Mouse (Mus musculus): ENCODE results near the gene Olig2. TPM values are rescaled to one million over a fixed set of nuclear protein-coding genes. Genes with fewer than 3 reads are reported as not detected.

Olig2 gene
- total and polyA plus RNA-seq, 2 experiments, result not detected

- no peaks in the 10 kb centered on the region for H3K4me1 ChIP-seq (ENCODE audit: control insufficient read depth, insufficient read depth, low read length)
- H3K4me3 ChIP-seq (ENCODE audit: insufficient read depth, low read depth, low read length), result no peak overlapping the region
- H3K79me2 ChIP-seq (ENCODE audit: control insufficient read depth, insufficient read depth, low read length), result no peaks in the 10 kb centered on the region
- H3K27me3 ChIP-seq (ENCODE audit: control insufficient read depth, insufficient read depth, low read length), result peaks cover 39% of the 10 kb centered on the region
- H3K27ac ChIP-seq (replicated peaks; ENCODE audit: insufficient read depth, low read depth, low read length), result no peak overlapping the region
- TF ChIP-seq CTCF (IDR thresholded peaks at IDR 0.05; ENCODE audit: low read depth, low read length) (peak; percentile 34; the same call in 1 of the 2 replicates), POLR2A (IDR thresholded peaks at IDR 0.05; ENCODE audit: extremely low read depth, insufficient read depth, low read length) (no peak)
- no peak for DNase-seq (ENCODE audit: extremely low read depth, low read depth, low spot score)
- no peaks in the 10 kb centered on the region for H3K36me3 ChIP-seq (ENCODE audit: control insufficient read depth, insufficient read depth, low read length)
- no peak overlapping the region for H3K9ac ChIP-seq (ENCODE audit: low read depth, low read length)
- whole genome bisulfite sequencing, result 70% methylated on average over 6 of the region's 6 CpGs
Measured at GRCm38 (mm10) chr16:91217948-91218347, 7.3 kb upstream of the Olig2 start.

- H3K4me1 ChIP-seq (ENCODE audit: control insufficient read depth, insufficient read depth, low read length), result no peaks in the 10 kb centered on the region
- H3K27ac ChIP-seq (replicated peaks; ENCODE audit: insufficient read depth, low read depth, low read length), result no peak overlapping the region
- H3K27me3 ChIP-seq (ENCODE audit: control insufficient read depth, insufficient read depth, low read length), result peaks cover 46% of the 10 kb centered on the region
- no peak for DNase-seq (ENCODE audit: extremely low read depth, low read depth, low spot score)
- no peaks in the 10 kb centered on the region for H3K36me3 ChIP-seq (ENCODE audit: control insufficient read depth, insufficient read depth, low read length)
- no peaks in the 10 kb centered on the region for H3K79me2 ChIP-seq (ENCODE audit: control insufficient read depth, insufficient read depth, low read length)
- TF ChIP-seq POLR2A (IDR thresholded peaks at IDR 0.05; ENCODE audit: extremely low read depth, insufficient read depth, low read length), result no peak
- no peak for TF ChIP-seq CTCF (IDR thresholded peaks at IDR 0.05; ENCODE audit: low read depth, low read length)
- 20% methylated on average over 14 of the region's 14 CpGs for WGBS
- no peak overlapping the region for H3K4me3 ChIP-seq (ENCODE audit: insufficient read depth, low read depth, low read length)
- H3K9ac ChIP-seq (ENCODE audit: low read depth, low read length), result no peak overlapping the region
Measured at GRCm38 (mm10) chr16:91219246-91219645, 6.0 kb upstream of the Olig2 start.

- Histone ChIP-seq H3K4me3 (ENCODE audit: insufficient read depth, low read depth, low read length) (no peak overlapping the region), H3K9ac (ENCODE audit: low read depth, low read length) (no peak overlapping the region), H3K27ac (replicated peaks; ENCODE audit: insufficient read depth, low read depth, low read length) (no peak overlapping the region), H3K4me1 (ENCODE audit: control insufficient read depth, insufficient read depth, low read length) (no peaks in the 10 kb centered on the region), H3K36me3 (ENCODE audit: control insufficient read depth, insufficient read depth, low read length) (no peaks in the 10 kb centered on the region), H3K27me3 (ENCODE audit: control insufficient read depth, insufficient read depth, low read length) (peaks cover 58% of the 10 kb centered on the region), H3K79me2 (ENCODE audit: control insufficient read depth, insufficient read depth, low read length) (no peaks in the 10 kb centered on the region)
- peak; percentile 34 for DNase-seq (ENCODE audit: extremely low read depth, low read depth, low spot score)
- TF ChIP-seq CTCF (IDR thresholded peaks at IDR 0.05; ENCODE audit: low read depth, low read length) (no peak), POLR2A (IDR thresholded peaks at IDR 0.05; ENCODE audit: extremely low read depth, insufficient read depth, low read length) (no peak)
- 2% methylated on average over 25 of the region's 25 CpGs for WGBS
Measured at GRCm38 (mm10) chr16:91222171-91222642, 3.0 kb upstream of the Olig2 start.

GRCm38 (mm10) chr16:91222643-91223271, 2.5 kb upstream of the Olig2 start:
- no peak for DNase-seq (ENCODE audit: extremely low read depth, low read depth, low spot score)
- Histone ChIP-seq H3K4me1 (ENCODE audit: control insufficient read depth, insufficient read depth, low read length) (no peaks in the 10 kb centered on the region), H3K27ac (replicated peaks; ENCODE audit: insufficient read depth, low read depth, low read length) (no peak overlapping the region), H3K27me3 (ENCODE audit: control insufficient read depth, insufficient read depth, low read length) (peaks cover 63% of the 10 kb centered on the region), H3K9ac (ENCODE audit: low read depth, low read length) (no peak overlapping the region), H3K4me3 (ENCODE audit: insufficient read depth, low read depth, low read length) (no peak overlapping the region), H3K79me2 (ENCODE audit: control insufficient read depth, insufficient read depth, low read length) (no peaks in the 10 kb centered on the region), H3K36me3 (ENCODE audit: control insufficient read depth, insufficient read depth, low read length) (no peaks in the 10 kb centered on the region)
- no peak for TF ChIP-seq POLR2A (IDR thresholded peaks at IDR 0.05; ENCODE audit: extremely low read depth, insufficient read depth, low read length)
- TF ChIP-seq CTCF (IDR thresholded peaks at IDR 0.05; ENCODE audit: low read depth, low read length), result no peak
- 3% methylated on average over 27 of the region's 27 CpGs for WGBS

GRCm38 (mm10) chr16:91223327-91224067, 1.8 kb upstream of the Olig2 start:
- Histone ChIP-seq H3K27ac (replicated peaks; ENCODE audit: insufficient read depth, low read depth, low read length) (no peak overlapping the region), H3K79me2 (ENCODE audit: control insufficient read depth, insufficient read depth, low read length) (no peaks in the 10 kb centered on the region), H3K27me3 (ENCODE audit: control insufficient read depth, insufficient read depth, low read length) (peaks cover 60% of the 10 kb centered on the region), H3K9ac (ENCODE audit: low read depth, low read length) (no peak overlapping the region), H3K4me3 (ENCODE audit: insufficient read depth, low read depth, low read length) (no peak overlapping the region), H3K36me3 (ENCODE audit: control insufficient read depth, insufficient read depth, low read length) (no peaks in the 10 kb centered on the region), H3K4me1 (ENCODE audit: control insufficient read depth, insufficient read depth, low read length) (no peaks in the 10 kb centered on the region)
- WGBS, result 6% methylated on average over 35 of the region's 35 CpGs
- TF ChIP-seq CTCF (IDR thresholded peaks at IDR 0.05; ENCODE audit: low read depth, low read length) (no peak), POLR2A (IDR thresholded peaks at IDR 0.05; ENCODE audit: extremely low read depth, insufficient read depth, low read length) (no peak)
- no peak for DNase-seq (ENCODE audit: extremely low read depth, low read depth, low spot score)

GRCm38 (mm10) chr16:91224068-91224402, 1.2 kb upstream of the Olig2 start:
- Histone ChIP-seq H3K36me3 (ENCODE audit: control insufficient read depth, insufficient read depth, low read length) (no peaks in the 10 kb centered on the region), H3K79me2 (ENCODE audit: control insufficient read depth, insufficient read depth, low read length) (no peaks in the 10 kb centered on the region), H3K4me3 (ENCODE audit: insufficient read depth, low read depth, low read length) (no peak overlapping the region), H3K9ac (ENCODE audit: low read depth, low read length) (no peak overlapping the region), H3K4me1 (ENCODE audit: control insufficient read depth, insufficient read depth, low read length) (no peaks in the 10 kb centered on the region), H3K27ac (replicated peaks; ENCODE audit: insufficient read depth, low read depth, low read length) (no peak overlapping the region), H3K27me3 (ENCODE audit: control insufficient read depth, insufficient read depth, low read length) (peaks cover 60% of the 10 kb centered on the region)
- WGBS, result 9% methylated on average over 10 of the region's 10 CpGs
- no peak for DNase-seq (ENCODE audit: extremely low read depth, low read depth, low spot score)
- TF ChIP-seq CTCF (IDR thresholded peaks at IDR 0.05; ENCODE audit: low read depth, low read length), result no peak
- TF ChIP-seq POLR2A (IDR thresholded peaks at IDR 0.05; ENCODE audit: extremely low read depth, insufficient read depth, low read length), result no peak
